Mouse (Mus musculus): ENCODE data around the gene Cdh10.

The Cdh10 gene

GRCm38 (mm10) chr15:18818185-18818973, at the start of gene Cdh10:
Cdh10 (plus strand) TSS chr15:18818947.
- DNase-seq (ENCODE audit: low read depth, low spot score) = peak; percentile 77

- DNase-seq (ENCODE audit: low read depth, low spot score) = no peak
Measured at GRCm38 (mm10) chr15:18809148-18809827, 9.5 kb upstream of the Cdh10 start.

- DNase-seq (ENCODE audit: low read depth, low spot score) = no peak
Measured at GRCm38 (mm10) chr15:18817707-18818106, 1.0 kb upstream of the Cdh10 start.

- DNase-seq (ENCODE audit: low read depth, low spot score) = no peak
Measured at GRCm38 (mm10) chr15:18820226-18820625, 1.5 kb downstream of the Cdh10 start.

GRCm38 (mm10) chr15:18821114-18821756, 2.5 kb downstream of the Cdh10 start:
- DNase-seq (ENCODE audit: low read depth, low spot score) = peak; percentile 93

- no peak for DNase-seq (ENCODE audit: low read depth, low spot score)
Measured at GRCm38 (mm10) chr15:18823420-18823819, 4.7 kb downstream of the Cdh10 start.

- peak; percentile 62 for DNase-seq (ENCODE audit: low read depth, low spot score)
Measured at GRCm38 (mm10) chr15:18832263-18832662, 13.5 kb downstream of the Cdh10 start.

- DNase-seq (ENCODE audit: low read depth, low spot score) = no peak
Measured at GRCm38 (mm10) chr15:18841769-18842168, 23.0 kb downstream of the Cdh10 start.

GRCm38 (mm10) chr15:18844807-18845206, 26.1 kb downstream of the Cdh10 start:
- DNase-seq (ENCODE audit: low read depth, low spot score) = peak; percentile 31

- DNase-seq (ENCODE audit: low read depth, low spot score) = no peak
Measured at GRCm38 (mm10) chr15:18850497-18850896, 31.8 kb downstream of the Cdh10 start.

- DNase-seq (ENCODE audit: low read depth, low spot score) = no peak
Measured at GRCm38 (mm10) chr15:18858135-18858534, 39.4 kb downstream of the Cdh10 start.

GRCm38 (mm10) chr15:18869871-18870270, 51.1 kb downstream of the Cdh10 start:
- DNase-seq (ENCODE audit: low read depth, low spot score) = no peak

GRCm38 (mm10) chr15:18881467-18881866, 62.7 kb downstream of the Cdh10 start:
- no peak for DNase-seq (ENCODE audit: low read depth, low spot score)

GRCm38 (mm10) chr15:18886673-18887072, 67.9 kb downstream of the Cdh10 start:
- DNase-seq (ENCODE audit: low read depth, low spot score) = no peak

GRCm38 (mm10) chr15:18888912-18889311, 70.2 kb downstream of the Cdh10 start:
- DNase-seq (ENCODE audit: low read depth, low spot score) = no peak

- no peak for DNase-seq (ENCODE audit: low read depth, low spot score)
Measured at GRCm38 (mm10) chr15:18890358-18890757, 71.6 kb downstream of the Cdh10 start.

GRCm38 (mm10) chr15:18900776-18901175, 82.0 kb downstream of the Cdh10 start:
- DNase-seq (ENCODE audit: low read depth, low spot score) = no peak

GRCm38 (mm10) chr15:18904131-18904530, 85.4 kb downstream of the Cdh10 start:
- no peak for DNase-seq (ENCODE audit: low read depth, low spot score)

GRCm38 (mm10) chr15:18910612-18911011, 91.9 kb downstream of the Cdh10 start:
- DNase-seq (ENCODE audit: low read depth, low spot score) = no peak

- DNase-seq (ENCODE audit: low read depth, low spot score) = peak; percentile 34
Measured at GRCm38 (mm10) chr15:18925392-18926117, 106.8 kb downstream of the Cdh10 start.

- DNase-seq (ENCODE audit: low read depth, low spot score) = no peak
Measured at GRCm38 (mm10) chr15:18926964-18927363, 108.2 kb downstream of the Cdh10 start.

- DNase-seq (ENCODE audit: low read depth, low spot score) = no peak
Measured at GRCm38 (mm10) chr15:18952266-18952665, 133.5 kb downstream of the Cdh10 start.

Measured in mesoderm, embryonic 11.5 days (tissue).